Mouse (Mus musculus) heart, postnatal 0 days (tissue): ENCODE data around the gene Cux2.

Experiments used
- CTCF ChIP-seq: IDR thresholded peaks from 2 replicates; pipeline ENCODE4 v1.5.1; 2016; ENCODE audit warnings: antibody characterized with exemption, control low read depth, low read depth
- EP300 ChIP-seq: IDR thresholded peaks from 2 replicates; pipeline ENCODE4 v1.6.1; 2016; ENCODE audit warnings: antibody characterized with exemption, low read depth

GRCm38 (mm10) chr5:121815067-121815466 lies 234.8 kb downstream of the Cux2 start:
- TF ChIP-seq CTCF: peak; percentile 72
- no peak for TF ChIP-seq EP300
